Mouse (Mus musculus) CH12.LX (cell line): ENCODE results near the gene Gm9821. TPM values are rescaled to one million over a fixed set of nuclear protein-coding genes. Genes with fewer than 3 reads are reported as not detected.

ENCODE experiments used
- DNase-seq: peaks from one replicate; pipeline ENCODE4 v3.0.0-alpha.2; 2013; ENCODE audit errors: extremely low read depth
- H3K27ac ChIP-seq: 2 replicates; pipeline ENCODE4 v1.5.1; 2012; ENCODE audit warnings: low read depth, mild to moderate bottlenecking, control low read depth, moderate library complexity; ENCODE audit not compliant: insufficient read depth
- H3K27me3 ChIP-seq: replicated peaks from 2 replicates; pipeline ENCODE3; 2012; ENCODE audit warnings: inconsistent platforms
- H3K36me3 ChIP-seq, 2 experiments: replicated peaks in 1 of 2; 2 replicates each; pipeline versions ENCODE3 to v1.6.1; 2012; ENCODE audit warnings: inconsistent platforms in 1 of 2, low read length in 1 of 2, mild to moderate bottlenecking in 1 of 2, mixed read lengths in 1 of 2, moderate library complexity in 1 of 2; ENCODE audit not compliant: control insufficient read depth in 1 of 2, insufficient read depth in 1 of 2
- H3K4me1 ChIP-seq, 2 experiments: 2 replicates each; pipeline ENCODE4 v1.6.1; 2012; ENCODE audit warnings: inconsistent platforms in 1 of 2, moderate library complexity in 1 of 2; ENCODE audit not compliant: insufficient read depth in 2 of 2, control insufficient read depth in 1 of 2
- H3K4me2 ChIP-seq: 2 replicates; pipeline ENCODE4 v1.6.1; 2012; ENCODE audit warnings: low read depth, mild to moderate bottlenecking, control low read depth; ENCODE audit not compliant: poor library complexity, insufficient read depth, severe bottlenecking
- H3K4me3 ChIP-seq, 3 experiments: fragments of 150-350 bp in 1 of 3; sonication (generic) in 1 of 3; replicated peaks in 1 of 3; 2 replicates each; pipeline versions ENCODE3 to v1.5.1; 2011 to 2012; ENCODE audit warnings: low read depth in 2 of 3, low read length in 2 of 3, mild to moderate bottlenecking in 2 of 3, moderate library complexity in 2 of 3, control low read depth in 1 of 3, improper control_type of control experiment in 1 of 3, inconsistent platforms in 1 of 3, mixed read lengths in 1 of 3; ENCODE audit not compliant: poor library complexity in 1 of 3
- H3K79me2 ChIP-seq: replicated peaks from 2 replicates; pipeline ENCODE4 v1.6.1; 2012; ENCODE audit warnings: mild to moderate bottlenecking, moderate library complexity; ENCODE audit not compliant: control insufficient read depth, poor library complexity, insufficient read depth, severe bottlenecking; ENCODE audit errors: extremely low read depth
- H3K9ac ChIP-seq: 2 replicates; pipeline ENCODE4 v1.6.1; 2012; ENCODE audit warnings: low read depth, mild to moderate bottlenecking, control low read depth, moderate library complexity; ENCODE audit not compliant: insufficient read depth
- H3K9me3 ChIP-seq: replicated peaks from 2 replicates; pipeline ENCODE3; 2012; ENCODE audit warnings: low read length, inconsistent platforms, mixed read lengths
- CHD2 ChIP-seq: IDR thresholded peaks from 2 replicates; pipeline ENCODE4 v1.6.1; 2011; ENCODE audit warnings: low read length, improper control_type of control experiment
- ELF1 ChIP-seq: IDR thresholded peaks from 2 replicates; pipeline ENCODE4 v1.6.1; 2014; ENCODE audit warnings: low read depth, mild to moderate bottlenecking, inconsistent platforms, low read length, improper control_type of control experiment
- EP300 ChIP-seq: IDR thresholded peaks from 2 replicates; pipeline ENCODE4 v1.6.1; 2011; ENCODE audit warnings: low read length, improper control_type of control experiment
- ETS1 ChIP-seq: conservative IDR thresholded peaks from 2 replicates; pipeline ENCODE4 v1.6.1; 2012; ENCODE audit warnings: low read depth, mild to moderate bottlenecking, inconsistent platforms, low read length, improper control_type of control experiment, moderate library complexity
- GABPA ChIP-seq: IDR thresholded peaks from 2 replicates; pipeline ENCODE4 v1.6.1; 2012; ENCODE audit warnings: low read depth, low read length, improper control_type of control experiment, inconsistent platforms; ENCODE audit not compliant: insufficient replicate concordance
- HCFC1 ChIP-seq: IDR thresholded peaks from 2 replicates; pipeline ENCODE4 v1.6.1; 2012; ENCODE audit warnings: low read depth, mild to moderate bottlenecking, inconsistent platforms, low read length, improper control_type of control experiment
- IRF4 ChIP-seq: IDR thresholded peaks from 2 replicates; pipeline ENCODE4 v1.6.1; 2014; ENCODE audit warnings: low read depth, mild to moderate bottlenecking, inconsistent platforms, low read length, improper control_type of control experiment
- JUN ChIP-seq: IDR thresholded peaks from 2 replicates; pipeline ENCODE4 v1.6.1; 2011; ENCODE audit warnings: low read depth, mild to moderate bottlenecking, low read length, improper control_type of control experiment, moderate library complexity; ENCODE audit not compliant: insufficient read depth
- JUND ChIP-seq: conservative IDR thresholded peaks from 2 replicates; pipeline ENCODE4 v1.6.1; 2011; ENCODE audit warnings: low read depth, low read length, improper control_type of control experiment
- PAX5 ChIP-seq: IDR thresholded peaks from 2 replicates; pipeline ENCODE4 v1.6.1; 2012; ENCODE audit warnings: low read length, inconsistent platforms, mixed read lengths
- SIN3A ChIP-seq: IDR thresholded peaks from 2 replicates; pipeline ENCODE4 v1.6.1; 2012; ENCODE audit warnings: low read length, improper control_type of control experiment, inconsistent platforms
- SMC3 ChIP-seq: IDR thresholded peaks from 2 replicates; pipeline ENCODE4 v1.6.1; 2011; ENCODE audit warnings: low read depth, low read length, improper control_type of control experiment
- TBP ChIP-seq: conservative IDR thresholded peaks from 2 replicates; pipeline ENCODE4 v1.6.1; 2011; ENCODE audit warnings: low read depth, low read length, improper control_type of control experiment
- ZNF384 ChIP-seq: IDR thresholded peaks from 2 replicates; pipeline ENCODE4 v1.6.1; 2012; ENCODE audit warnings: low read depth, low read length, improper control_type of control experiment, inconsistent platforms
- dilution Hi-C: fragments of 300-500 bp; cut with MboI; formaldehyde crosslinking; loops from 2 replicates; pipeline ENCODE4 v1.14.3; 2020; ENCODE audit warnings: low sequenced_read_pairs; ENCODE audit not compliant: extremely low pct_unique_long_range_greater_than_20kb, extremely low pct_ligation_motif_present
- in situ Hi-C: fragments of 300-500 bp; cut with MboI; formaldehyde crosslinking; loops from 3 replicates; pipeline ENCODE4 v1.14.3; 2019; ENCODE audit warnings: low sequenced_read_pairs, low pct_ligation_motif_present, low pct_unique_long_range_greater_than_20kb, mixed read lengths
- polyA plus RNA-seq: library from polyadenylated mRNA; unstranded; fragments of >175 nt; gene quantifications from 2 replicates; pipeline ENCODE4 v1.2.1, GENCODE M21; 2012; ENCODE audit warnings: low read depth; ENCODE audit not compliant: insufficient read length
- total RNA-seq, 2 experiments: library from RNA; depleted of rRNA; stranded (reverse); fragments of 300-350 nt in 1 of 2; fragments of >200 nt in 1 of 2; gene quantifications; 2 replicates each; pipeline ENCODE4 v1.2.3; 2012 to 2014

Gm9821 gene
- total and polyA plus RNA-seq, 3 experiments: 0.25 to 3.8 TPM; not detected in 1

- no peak overlapping the region for H3K9ac ChIP-seq
- dilution Hi-C loops: no loop called here
- H3K27me3 ChIP-seq: no peaks in the 10 kb centered on the region
- no peaks in the 10 kb centered on the region for H3K9me3 ChIP-seq
- no peak for DNase-seq
- no peak overlapping the region for H3K4me2 ChIP-seq
- H3K4me3 ChIP-seq: no peak overlapping the region
- no peak for TF ChIP-seq GABPA
- TF ChIP-seq EP300: no peak
- no peak for TF ChIP-seq SMC3
- no peak for TF ChIP-seq CHD2
- TF ChIP-seq IRF4: no peak
- TF ChIP-seq JUN: no peak
- no peak for TF ChIP-seq SIN3A
- peaks cover 30 to 88% of the 10 kb centered on the region in 2 experiments for H3K36me3 ChIP-seq
- peaks cover 4 to 47% of the 10 kb centered on the region in 2 experiments for H3K4me1 ChIP-seq
- no peak overlapping the region for H3K27ac ChIP-seq
- in situ Hi-C loops: loop anchor here (10.0 kb wide), 1 partner anchor 154 kb away; no protein-coding TSS in a partner anchor
- no peaks in the 10 kb centered on the region; the same call in 1 of the 2 replicates for H3K79me2 ChIP-seq
Measured at GRCm38 (mm10) chr2:91928534-91929350, 16.8 kb upstream of the Gm9821 start.

DNA sequence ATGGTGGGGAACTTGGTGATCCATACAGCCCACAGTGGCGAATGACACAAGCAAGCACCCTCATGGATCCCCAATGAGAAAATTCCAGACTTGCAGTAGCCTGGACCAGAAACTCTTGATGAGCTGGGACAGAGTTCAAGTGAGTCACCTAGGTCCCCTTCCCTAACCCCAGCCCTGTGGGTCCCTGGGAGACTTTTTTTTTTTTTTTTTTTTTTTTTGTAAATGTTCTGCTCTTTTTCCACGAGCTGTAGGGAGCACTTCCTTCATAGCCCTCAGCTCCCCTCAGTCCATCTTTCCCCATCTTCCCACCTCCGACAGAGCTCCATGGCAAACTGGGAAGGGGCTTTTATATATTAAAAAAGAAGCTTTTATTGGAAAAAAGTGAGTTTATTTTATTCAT lies 16.0 kb upstream of the Gm9821 start:
- dilution Hi-C loops (no loop called here), in situ Hi-C loops (loop anchor here (10.0 kb wide), 1 partner anchor 155 kb away; no protein-coding TSS in a partner anchor)
- no peak overlapping the region for H3K4me3 ChIP-seq
- no peak overlapping the region for H3K27ac ChIP-seq
- no peaks in the 10 kb centered on the region; the same call in 1 of the 2 replicates for H3K79me2 ChIP-seq
- H3K27me3 ChIP-seq: no peaks in the 10 kb centered on the region
- H3K4me2 ChIP-seq: no peak overlapping the region
- TF ChIP-seq ETS1 (no peak), HCFC1 (no peak), TBP (no peak), ELF1 (no peak), JUND (no peak), PAX5 (no peak), ZNF384 (peak; percentile 48; the same call in 1 of the 2 replicates)
- peaks cover 37 to 93% of the 10 kb centered on the region in 2 experiments for H3K36me3 ChIP-seq
- no peaks in the 10 kb centered on the region for H3K9me3 ChIP-seq
- no peak overlapping the region for H3K9ac ChIP-seq
- H3K4me1 ChIP-seq: peaks cover 3 to 47% of the 10 kb centered on the region in 2 experiments; a peak in 3 of 4 replicates
- DNase-seq: no peak
